Mouse (Mus musculus) left cerebral cortex, adult 8-10 months (tissue): ENCODE measurements around the gene Setd2. TPM values are rescaled to one million over a fixed set of nuclear protein-coding genes. Genes with fewer than 3 reads are reported as not detected.

Experiments used
- DNase-seq, 2 experiments: peaks; one replicate each; pipeline ENCODE4 v3.0.0; 2022; ENCODE audit warnings: low spot score in 2 of 2
- microRNA-seq, 2 experiments: library from miRNA; unstranded; fragments of <30 nt; microRNA quantifications; one replicate each; pipeline ENCODE4 v1.2.0; 2022
- total RNA-seq, 4 experiments: library from RNA; stranded (reverse); gene quantifications; 2 replicates each; pipeline ENCODE4 v1.2.4; 2022

The Setd2 gene
- total RNA-seq, 4 experiments from 2014 or later = 58.6 to 74.9 (median 63.6) TPM

- peak; percentile 66 to 79 for DNase-seq
Observed at GRCm38 (mm10) chr9:110653655-110654461, 121.5 kb downstream of the Setd2 start, which contains the start of gene Nbeal2. Gene Nbeal2 (minus strand): TSS chr9:110654161.

- no peak for DNase-seq
Observed at GRCm38 (mm10) chr9:110654726-110655650, 122.6 kb downstream of the Setd2 start.

- DNase-seq = no peak
Observed at GRCm38 (mm10) chr9:110655651-110656007, 123.2 kb downstream of the Setd2 start.

- peak; percentile 97 for DNase-seq
Observed at GRCm38 (mm10) chr9:110656249-110657221, 124.1 kb downstream of the Setd2 start, which contains the start of gene Ccdc12. Gene Ccdc12 (plus strand): TSS chr9:110656503.

GRCm38 (mm10) chr9:110657474-110658078 is 125.2 kb downstream of the Setd2 start:
- no peak for DNase-seq

GRCm38 (mm10) chr9:110659521-110659920 is 127.1 kb downstream of the Setd2 start:
- DNase-seq = no peak

- DNase-seq = no peak
Observed at GRCm38 (mm10) chr9:110660208-110660607, 127.8 kb downstream of the Setd2 start.

GRCm38 (mm10) chr9:110660856-110661612 is 128.6 kb downstream of the Setd2 start:
- DNase-seq = no peak

- no peak for DNase-seq
Observed at GRCm38 (mm10) chr9:110662844-110663243, 130.4 kb downstream of the Setd2 start.

GRCm38 (mm10) chr9:110665912-110666311 is 133.5 kb downstream of the Setd2 start:
- no peak for DNase-seq

GRCm38 (mm10) chr9:110666374-110666773 is 134.0 kb downstream of the Setd2 start:
- no peak for DNase-seq

GRCm38 (mm10) chr9:110667219-110667836 is 134.9 kb downstream of the Setd2 start:
- DNase-seq = no peak

Small RNA genes within 50 kb of the gene (microRNA-seq; reads per million reads assigned to microRNA genes)
- gene Mir8107 = 0 reads per million in 2 experiments

Other genes with a start within 250 kb of the Setd2 start
- 10 to 100 TPM; 11.6 to 16.4 (median 14.1) TPM for gene Elp6, start 227.4 kb upstream of the Setd2 start, total RNA-seq
- gene Scap, start 199.3 kb upstream of the Setd2 start, total RNA-seq = 100 to 1,000 TPM in 2 of 4 experiments, 10 to 100 TPM in 2; 93.7 to 105 (median 99.7) TPM
- gene Ptpn23, start 124.4 kb upstream of the Setd2 start, total RNA-seq = 10 to 100 TPM; 48.3 to 55.0 (median 50.0) TPM
- under 1 TPM in 2 of 4 experiments, not detected in 2; 0.30 to 0.50 TPM for gene Ngp, start 112.8 kb upstream of the Setd2 start, total RNA-seq
- gene Klhl18, start 55.9 kb upstream of the Setd2 start, total RNA-seq = 10 to 100 TPM; 23.2 to 28.2 (median 24.7) TPM
- 1 to 10 TPM; 4.5 to 6.2 (median 5.2) TPM for gene Kif9, start 55.6 kb upstream of the Setd2 start, total RNA-seq
- gene Nradd, start 91.9 kb downstream of the Setd2 start, total RNA-seq = 1 to 10 TPM; 1.4 to 2.9 (median 2.6) TPM
- gene Nbeal2, start 121.6 kb downstream of the Setd2 start, total RNA-seq = 10 to 100 TPM; 11.9 to 14.6 (median 12.6) TPM
- 10 to 100 TPM; 69.7 to 73.5 (median 72.6) TPM for gene Ccdc12, start 123.9 kb downstream of the Setd2 start, total RNA-seq
- gene Myl3, start 209.3 kb downstream of the Setd2 start, total RNA-seq = 1 to 10 TPM in 3 of 4 experiments, not detected in 1; 2.4 to 3.2 (median 2.6) TPM
- gene Pth1r, start 214.5 kb downstream of the Setd2 start, total RNA-seq = 1 to 10 TPM; 8.4 to 8.7 (median 8.6) TPM